Mouse (Mus musculus) limb, embryonic 14.5 days (tissue): ENCODE results near the gene Il2ra. TPM values are rescaled to one million over a fixed set of nuclear protein-coding genes. Genes with fewer than 3 reads are reported as not detected.

Source experiments
- ATAC-seq: fragments of 200-750 bp; cut with Nextera tagmentation; 2 replicates; pipeline ENCODE4 v1.8.0; 2017; ENCODE audit warnings: low read depth, moderate number of reproducible peaks, moderate TSS enrichment; ENCODE audit not compliant: low FRiP score
- DNase-seq: peaks from one replicate; pipeline ENCODE4 v3.0.0-alpha.2; 2015; ENCODE audit warnings: low spot score
- H3K27ac ChIP-seq: fragments of 300-500 bp; sonication (generic); replicated peaks from 2 replicates; pipeline ENCODE4 v1.5.1; 2014; ENCODE audit warnings: low read depth, mild to moderate bottlenecking, low read length, moderate library complexity, mixed read lengths
- H3K27me3 ChIP-seq: fragments of 300-500 bp; sonication (generic); 2 replicates; pipeline ENCODE4 v1.6.1; 2014; ENCODE audit warnings: low read length, mixed read lengths; ENCODE audit not compliant: control insufficient read depth, insufficient read depth
- H3K36me3 ChIP-seq: fragments of 300-500 bp; sonication (generic); 2 replicates; pipeline ENCODE4 v1.6.1; 2014; ENCODE audit warnings: mild to moderate bottlenecking, low read length, moderate library complexity, mixed read lengths; ENCODE audit not compliant: control insufficient read depth, insufficient read depth
- H3K4me1 ChIP-seq: fragments of 300-500 bp; sonication (generic); 2 replicates; pipeline ENCODE4 v1.6.1; 2014; ENCODE audit warnings: antibody characterized with exemption, low read length, mixed read lengths; ENCODE audit not compliant: control insufficient read depth, insufficient read depth
- H3K4me2 ChIP-seq: fragments of 300-500 bp; sonication (generic); replicated peaks from 2 replicates; pipeline ENCODE4 v1.6.1; 2014; ENCODE audit warnings: low read depth, mild to moderate bottlenecking, low read length, moderate library complexity; ENCODE audit not compliant: severe bottlenecking
- H3K4me3 ChIP-seq: fragments of 300-500 bp; sonication (generic); replicated peaks from 2 replicates; pipeline ENCODE4 v1.5.1; 2014; ENCODE audit warnings: low read length
- H3K9ac ChIP-seq: fragments of 300-500 bp; sonication (generic); 2 replicates; pipeline ENCODE4 v1.6.1; 2014; ENCODE audit warnings: mild to moderate bottlenecking, low read depth, low read length, moderate library complexity; ENCODE audit not compliant: severe bottlenecking
- H3K9me3 ChIP-seq: fragments of 300-500 bp; sonication (generic); 2 replicates; pipeline ENCODE4 v1.6.1; 2016; ENCODE audit warnings: low read length; ENCODE audit not compliant: control insufficient read depth
- POLR2A ChIP-seq: fragments of 200-500 bp; IDR thresholded peaks from 2 replicates; pipeline ENCODE4 v1.8.0; 2012; ENCODE audit warnings: inconsistent platforms, mild to moderate bottlenecking, moderate library complexity, borderline replicate concordance; ENCODE audit not compliant: insufficient read depth, insufficient read length; ENCODE audit errors: extremely low read depth
- WGBS: fragments of 180-500 bp; shearing (Covaris S2); extraction: QIAGEN DNeasy Blood & Tissue Kit; methylation state at CpG from one replicate; pipeline ENCODE4 v1.1.7; 2014; 5-methylcytosine and 5-hydroxymethylcytosine counted together
- polyA plus RNA-seq, 2 experiments: library from polyadenylated mRNA; depleted of rRNA in 1 of 2; stranded (reverse) in 1 of 2; unstranded in 1 of 2; fragments of >200 nt; fragmentation: Nextera tagmentation in 1 of 2; extraction: Ambion mirVana in 1 of 2; gene quantifications; 2 replicates each; pipeline versions ENCODE4 v1.2.1 to v1.2.3; 2012 to 2014

Gene Il2ra
- polyA plus RNA-seq, 2 experiments: not detected

GRCm38 (mm10) chr2:11623173-11623572, 19.4 kb upstream of the Il2ra start:
- no peak for TF ChIP-seq POLR2A
- Histone ChIP-seq H3K4me1 (no peaks in the 10 kb centered on the region), H3K9me3 (no peaks in the 10 kb centered on the region), H3K27me3 (no peaks in the 10 kb centered on the region), H3K4me2 (no peak overlapping the region), H3K4me3 (no peak overlapping the region), H3K9ac (no peak overlapping the region), H3K27ac (no peak overlapping the region), H3K36me3 (no peaks in the 10 kb centered on the region)
- ATAC-seq (no peak), DNase-seq (no peak)
- WGBS: 88% methylated on average over 8 of the region's 8 CpGs

- no peaks in the 10 kb centered on the region for H3K9me3 ChIP-seq
- H3K36me3 ChIP-seq: no peaks in the 10 kb centered on the region
- no peak overlapping the region for H3K9ac ChIP-seq
- H3K27ac ChIP-seq: no peak overlapping the region
- ATAC-seq (no peak), DNase-seq (no peak)
- TF ChIP-seq POLR2A: no peak
- H3K4me3 ChIP-seq: no peak overlapping the region
- no peaks in the 10 kb centered on the region for H3K4me1 ChIP-seq
- WGBS: 81% methylated on average over 2 of the region's 2 CpGs
- no peaks in the 10 kb centered on the region for H3K27me3 ChIP-seq
- H3K4me2 ChIP-seq: no peak overlapping the region
Observed at GRCm38 (mm10) chr2:11623726-11624125, 18.9 kb upstream of the Il2ra start.

GRCm38 (mm10) chr2:11625890-11626289, 16.7 kb upstream of the Il2ra start, which contains the start of gene Gm17490:
TSS of gene Gm17490 (minus strand) at chr2:11626264.
- Histone ChIP-seq H3K4me1 (no peaks in the 10 kb centered on the region), H3K27ac (no peak within 1 kb of the TSS), H3K4me3 (no peak within 1 kb of the TSS), H3K9me3 (no peaks in the 10 kb centered on the region), H3K9ac (no peak within 1 kb of the TSS), H3K36me3 (no peaks in the 10 kb centered on the region), H3K4me2 (no peak within 1 kb of the TSS), H3K27me3 (no peaks in the 10 kb centered on the region)
- ATAC-seq (no peak), DNase-seq (no peak)
- 93% methylated on average over 5 of the region's 5 CpGs for WGBS
- TF ChIP-seq POLR2A: no peak

- Histone ChIP-seq H3K9ac (no peak overlapping the region), H3K27me3 (no peaks in the 10 kb centered on the region), H3K4me2 (no peak overlapping the region), H3K9me3 (no peaks in the 10 kb centered on the region), H3K36me3 (no peaks in the 10 kb centered on the region), H3K27ac (no peak overlapping the region), H3K4me1 (no peaks in the 10 kb centered on the region), H3K4me3 (no peak overlapping the region)
- DNase-seq (no peak), ATAC-seq (no peak)
- WGBS: 85% methylated on average over 6 of the region's 6 CpGs
- no peak for TF ChIP-seq POLR2A
Observed at GRCm38 (mm10) chr2:11635035-11635434, 7.6 kb upstream of the Il2ra start.

- no peak for DNase-seq
- Histone ChIP-seq H3K4me2 (no peak overlapping the region), H3K4me3 (no peak overlapping the region), H3K36me3 (no peaks in the 10 kb centered on the region), H3K9me3 (no peaks in the 10 kb centered on the region), H3K27me3 (no peaks in the 10 kb centered on the region), H3K4me1 (no peaks in the 10 kb centered on the region), H3K9ac (no peak overlapping the region), H3K27ac (no peak overlapping the region)
- no peak for ATAC-seq
- 98% methylated on average over 5 of the region's 5 CpGs for WGBS
- no peak for TF ChIP-seq POLR2A
Observed at GRCm38 (mm10) chr2:11635471-11636137, 7.0 kb upstream of the Il2ra start.
